Mouse (Mus musculus): ENCODE results near the gene Slc37a1. TPM values are rescaled to one million over a fixed set of nuclear protein-coding genes. Genes with fewer than 3 reads are reported as not detected.
"Not testable (repeated sequence)": the region's sequence is repeated elsewhere in the genome, so short reads cannot be mapped to it uniquely, and the experiment has no call there.

Gene Slc37a1
- total and polyA plus RNA-seq, 3 experiments = 7.3 to 19.7 (median 9.1) TPM

DNA sequence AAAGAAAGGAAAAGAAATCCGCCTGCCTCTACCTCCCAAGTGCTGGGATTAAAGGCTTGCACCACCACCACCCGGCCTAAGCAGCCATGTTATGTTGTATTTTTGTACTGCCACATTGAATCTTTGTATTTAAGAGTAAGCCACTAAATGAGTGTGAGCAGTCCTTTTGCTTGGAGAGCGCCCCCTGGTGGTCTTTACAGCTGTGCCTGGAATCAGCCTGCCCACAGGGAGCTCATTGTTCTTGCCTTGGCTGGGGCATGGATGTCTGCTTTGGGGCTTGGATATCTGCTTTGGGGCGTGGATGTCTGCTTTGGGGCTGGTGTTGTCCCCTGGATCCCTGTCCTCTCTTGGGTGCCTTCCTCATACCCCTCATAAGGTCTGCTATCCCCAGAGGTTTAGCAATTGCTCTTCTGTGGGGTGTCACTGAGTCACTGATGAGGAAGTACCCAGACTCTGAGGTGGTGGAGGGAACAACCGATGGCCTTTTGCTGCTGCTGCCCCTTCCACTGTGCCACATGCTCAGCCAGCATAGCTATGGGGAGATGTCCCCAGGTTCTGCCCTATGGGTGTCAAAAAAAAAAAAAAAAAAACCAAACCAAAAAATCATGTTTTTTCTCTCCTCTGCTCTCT is 57.7 kb downstream of the Slc37a1 start:
- intact Hi-C loops (cut with DNase I) = loop anchor here (1.0 to 5.0 kb wide), 2 partner anchors 90 to 207 kb away; no protein-coding TSS in a partner anchor
- TF ChIP-seq CTCF (IDR thresholded peaks at IDR 0.05) (peak; percentile 93), POLR2A (IDR thresholded peaks at IDR 0.05; ENCODE audit: insufficient read depth, low read depth, low read length) (no peak)
- Histone ChIP-seq H3K27ac (no peak overlapping the region), H3K36me3 (ENCODE audit: control insufficient read depth, insufficient read depth, low read length) (no peaks in the 10 kb centered on the region), H3K9ac (ENCODE audit: low read depth, low read length) (no peak overlapping the region), H3K4me3 (no peak overlapping the region), H3K79me2 (replicated peaks; ENCODE audit: control insufficient read depth, insufficient read depth, low read length) (no peaks in the 10 kb centered on the region), H3K4me1 (ENCODE audit: control insufficient read depth, insufficient read depth, low read length) (no peaks in the 10 kb centered on the region), H3K27me3 (ENCODE audit: control insufficient read depth, insufficient read depth, low read length) (no peaks in the 10 kb centered on the region)
- peak; percentile 62 to 78 for DNase-seq
- WGBS = 37% methylated on average over 5 of the region's 5 CpGs

DNA sequence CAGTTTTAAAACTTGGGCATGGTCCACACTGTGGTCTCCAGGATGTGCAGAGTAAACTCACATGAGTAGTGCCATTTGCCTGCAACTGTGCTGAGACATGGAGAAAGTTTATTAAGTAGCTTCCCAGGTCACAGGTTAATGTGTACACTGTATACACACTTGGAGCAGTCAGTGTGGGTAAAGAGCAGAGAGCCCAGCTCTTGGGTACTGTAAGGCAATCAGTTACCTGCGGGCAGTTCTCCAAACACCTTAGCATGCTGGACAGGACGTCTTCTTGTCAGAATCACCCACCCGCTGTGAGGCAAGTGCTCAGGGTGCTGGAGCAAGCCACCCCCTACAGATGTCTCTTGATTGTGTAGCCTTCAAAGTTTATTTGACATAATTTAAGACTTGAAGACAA is 58.2 kb downstream of the Slc37a1 start:
- TF ChIP-seq EP300 (IDR thresholded peaks at IDR 0.05; ENCODE audit: insufficient read depth, low read depth, low read length) = no peak
- TF ChIP-seq POLR2A (IDR thresholded peaks at IDR 0.05; ENCODE audit: insufficient read depth, low read depth, low read length) = no peak
- TF ChIP-seq CTCF (IDR thresholded peaks at IDR 0.05) = no peak
- Histone ChIP-seq H3K79me2 (replicated peaks; ENCODE audit: control insufficient read depth, insufficient read depth, low read length) (no peaks in the 10 kb centered on the region), H3K27ac (no peak overlapping the region), H3K4me1 (ENCODE audit: control insufficient read depth, insufficient read depth, low read length) (no peaks in the 10 kb centered on the region), H3K4me3 (no peak overlapping the region), H3K27me3 (ENCODE audit: control insufficient read depth, insufficient read depth, low read length) (no peaks in the 10 kb centered on the region), H3K36me3 (ENCODE audit: control insufficient read depth, insufficient read depth, low read length) (no peaks in the 10 kb centered on the region), H3K9ac (ENCODE audit: low read depth, low read length) (no peak overlapping the region)
- no peak for DNase-seq
- intact Hi-C loops (cut with DNase I) = loop anchor here (1.0 to 5.0 kb wide), 2 partner anchors 91 to 208 kb away; no protein-coding TSS in a partner anchor
- 90% methylated on average over 3 of the region's 3 CpGs for WGBS

DNA sequence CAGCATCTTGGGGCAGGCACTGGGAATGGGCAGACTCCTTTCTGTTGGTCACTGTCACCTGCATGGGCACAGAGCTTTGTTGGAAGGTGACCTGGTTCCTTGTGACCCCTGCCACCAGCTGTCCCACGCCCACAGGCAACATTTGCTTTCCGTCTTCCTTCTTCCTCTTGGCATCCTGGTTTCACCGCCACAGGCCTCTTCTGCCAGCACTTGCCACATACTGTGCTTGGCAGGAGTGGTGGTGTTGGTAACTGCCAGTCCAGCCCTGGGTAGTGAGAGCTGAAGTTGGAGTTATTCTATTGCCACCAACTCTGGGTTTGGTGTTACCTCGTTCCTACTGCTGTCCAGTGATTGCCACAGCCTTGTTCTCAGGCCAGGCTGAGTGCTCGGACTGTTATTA is 61.5 kb downstream of the Slc37a1 start:
- H3K9ac ChIP-seq (ENCODE audit: low read depth, low read length) = no peak overlapping the region
- no peaks in the 10 kb centered on the region for H3K36me3 ChIP-seq (ENCODE audit: control insufficient read depth, insufficient read depth, low read length)
- no peak for TF ChIP-seq POLR2A (IDR thresholded peaks at IDR 0.05; ENCODE audit: insufficient read depth, low read depth, low read length)
- TF ChIP-seq EP300 (IDR thresholded peaks at IDR 0.05; ENCODE audit: insufficient read depth, low read depth, low read length) = no peak
- TF ChIP-seq CTCF (IDR thresholded peaks at IDR 0.05) = no peak
- no peaks in the 10 kb centered on the region for H3K79me2 ChIP-seq (replicated peaks; ENCODE audit: control insufficient read depth, insufficient read depth, low read length)
- intact Hi-C loops (cut with DNase I) = no loop called here
- DNase-seq = no peak
- 82% methylated on average over 5 of the region's 5 CpGs for WGBS
- no peak overlapping the region for H3K27ac ChIP-seq
- H3K27me3 ChIP-seq (ENCODE audit: control insufficient read depth, insufficient read depth, low read length) = no peaks in the 10 kb centered on the region
- H3K4me3 ChIP-seq = no peak overlapping the region
- no peaks in the 10 kb centered on the region for H3K4me1 ChIP-seq (ENCODE audit: control insufficient read depth, insufficient read depth, low read length)

DNA sequence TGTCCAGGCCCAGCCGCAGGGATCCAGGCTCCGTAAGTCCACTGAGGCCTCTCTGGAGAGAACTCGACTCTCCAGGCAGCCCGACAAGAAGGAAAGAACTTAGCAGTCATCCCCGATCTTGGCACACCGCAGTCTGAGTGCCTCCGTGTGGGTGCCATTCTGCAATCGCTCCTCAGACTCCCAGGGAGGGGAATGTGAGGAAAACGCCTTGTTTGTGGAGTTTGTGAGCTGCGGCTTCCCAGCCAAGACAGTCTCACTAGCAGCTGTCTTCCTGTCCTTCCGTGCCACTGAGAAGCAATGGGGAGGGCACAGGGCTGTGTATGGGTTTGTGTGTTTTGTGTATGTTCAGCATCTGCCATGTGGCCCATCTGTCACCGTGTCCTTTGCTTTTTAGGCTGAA is 62.8 kb downstream of the Slc37a1 start:
- DNase-seq = no peak
- no peaks in the 10 kb centered on the region for H3K79me2 ChIP-seq (replicated peaks; ENCODE audit: control insufficient read depth, insufficient read depth, low read length)
- TF ChIP-seq POLR2A (IDR thresholded peaks at IDR 0.05; ENCODE audit: insufficient read depth, low read depth, low read length) (no peak), EP300 (IDR thresholded peaks at IDR 0.05; ENCODE audit: insufficient read depth, low read depth, low read length) (no peak), CTCF (IDR thresholded peaks at IDR 0.05) (no peak)
- no peaks in the 10 kb centered on the region for H3K4me1 ChIP-seq (ENCODE audit: control insufficient read depth, insufficient read depth, low read length)
- H3K4me3 ChIP-seq = no peak overlapping the region
- H3K9ac ChIP-seq (ENCODE audit: low read depth, low read length) = no peak overlapping the region
- no peaks in the 10 kb centered on the region for H3K27me3 ChIP-seq (ENCODE audit: control insufficient read depth, insufficient read depth, low read length)
- H3K27ac ChIP-seq = no peak overlapping the region
- H3K36me3 ChIP-seq (ENCODE audit: control insufficient read depth, insufficient read depth, low read length) = no peaks in the 10 kb centered on the region
- 79% methylated on average over 12 of the region's 12 CpGs for WGBS
- intact Hi-C loops (cut with DNase I) = no loop called here

DNA sequence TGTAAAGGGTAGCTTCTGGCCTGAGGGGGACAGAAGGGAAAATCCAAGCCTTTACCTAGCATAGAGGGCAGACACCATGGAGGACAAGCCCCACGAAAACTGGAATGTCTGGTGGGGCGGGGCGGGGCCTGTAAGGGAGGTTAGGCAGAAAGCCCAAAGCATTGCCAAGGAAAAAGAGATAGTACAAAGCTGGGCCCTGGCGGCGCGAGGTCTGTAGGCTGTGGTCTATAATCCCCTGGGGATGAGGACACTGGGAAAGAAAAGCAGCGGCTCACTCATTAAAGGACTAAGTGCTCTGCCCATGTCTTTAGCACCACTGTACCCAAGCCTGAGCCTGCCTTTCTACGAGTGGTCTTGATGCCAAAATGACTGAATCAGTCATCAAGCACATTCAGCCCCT is 65.4 kb downstream of the Slc37a1 start:
- no peaks in the 10 kb centered on the region for H3K27me3 ChIP-seq (ENCODE audit: control insufficient read depth, insufficient read depth, low read length)
- H3K9ac ChIP-seq (ENCODE audit: low read depth, low read length) = no peak overlapping the region
- WGBS = 33% methylated on average over 8 of the region's 8 CpGs
- intact Hi-C loops (cut with DNase I) = no loop called here
- no peaks in the 10 kb centered on the region for H3K79me2 ChIP-seq (replicated peaks; ENCODE audit: control insufficient read depth, insufficient read depth, low read length)
- no peak for DNase-seq
- H3K27ac ChIP-seq = no peak overlapping the region
- TF ChIP-seq CTCF (IDR thresholded peaks at IDR 0.05) = no peak
- no peak for TF ChIP-seq EP300 (IDR thresholded peaks at IDR 0.05; ENCODE audit: insufficient read depth, low read depth, low read length)
- no peak for TF ChIP-seq POLR2A (IDR thresholded peaks at IDR 0.05; ENCODE audit: insufficient read depth, low read depth, low read length)
- no peaks in the 10 kb centered on the region for H3K4me1 ChIP-seq (ENCODE audit: control insufficient read depth, insufficient read depth, low read length)
- H3K4me3 ChIP-seq = no peak overlapping the region
- H3K36me3 ChIP-seq (ENCODE audit: control insufficient read depth, insufficient read depth, low read length) = no peaks in the 10 kb centered on the region

DNA sequence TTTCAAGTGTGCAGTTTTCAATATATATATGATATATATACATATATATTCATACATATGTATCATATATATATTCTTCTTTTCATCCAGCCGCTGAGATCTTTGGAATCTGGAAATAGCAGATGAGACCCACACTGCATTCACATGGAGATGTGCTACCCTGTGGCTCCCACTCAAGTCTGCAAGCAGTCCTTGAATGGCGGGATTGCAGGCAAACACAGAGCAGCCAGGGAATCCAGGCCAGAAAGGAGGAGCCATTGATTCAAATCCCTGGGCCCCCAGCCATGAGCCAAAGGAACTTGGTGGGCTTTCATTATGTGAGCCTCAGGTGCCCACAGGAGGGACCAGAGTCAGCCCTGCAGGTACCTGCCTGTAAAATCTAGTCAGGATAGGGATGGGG is 66.7 kb downstream of the Slc37a1 start:
- no peaks in the 10 kb centered on the region for H3K36me3 ChIP-seq (ENCODE audit: control insufficient read depth, insufficient read depth, low read length)
- H3K27ac ChIP-seq = no peak overlapping the region
- no peak overlapping the region for H3K9ac ChIP-seq (ENCODE audit: low read depth, low read length)
- WGBS = 76% methylated on average over 2 of the region's 2 CpGs
- no peaks in the 10 kb centered on the region for H3K27me3 ChIP-seq (ENCODE audit: control insufficient read depth, insufficient read depth, low read length)
- no peak overlapping the region for H3K4me3 ChIP-seq
- intact Hi-C loops (cut with DNase I) = no loop called here
- no peak for DNase-seq
- no peaks in the 10 kb centered on the region for H3K4me1 ChIP-seq (ENCODE audit: control insufficient read depth, insufficient read depth, low read length)
- TF ChIP-seq CTCF (IDR thresholded peaks at IDR 0.05) (no peak), POLR2A (IDR thresholded peaks at IDR 0.05; ENCODE audit: insufficient read depth, low read depth, low read length) (no peak), EP300 (IDR thresholded peaks at IDR 0.05; ENCODE audit: insufficient read depth, low read depth, low read length) (no peak)
- no peaks in the 10 kb centered on the region for H3K79me2 ChIP-seq (replicated peaks; ENCODE audit: control insufficient read depth, insufficient read depth, low read length)

DNA sequence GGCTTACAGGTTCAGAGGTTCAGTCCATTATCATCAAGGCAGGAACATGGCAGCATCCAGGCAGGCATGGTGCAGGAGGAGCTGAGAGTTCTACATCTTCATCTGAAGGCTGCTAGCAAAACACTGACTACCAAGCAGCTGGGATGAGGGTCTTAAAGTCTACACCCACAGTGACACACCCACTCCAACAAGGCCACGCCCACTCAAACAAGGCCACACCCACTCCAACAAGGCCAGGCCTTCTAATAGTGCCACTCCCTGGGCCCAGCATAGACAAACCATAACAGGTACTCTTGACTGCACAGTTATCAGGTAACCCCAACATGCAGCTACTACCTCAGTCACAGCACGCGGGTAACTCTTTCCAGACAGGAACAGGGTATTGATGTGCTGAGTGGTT is 68.1 kb downstream of the Slc37a1 start:
- H3K27ac ChIP-seq; H3K79me2 ChIP-seq (replicated peaks; ENCODE audit: control insufficient read depth, insufficient read depth, low read length); H3K4me1 ChIP-seq (ENCODE audit: control insufficient read depth, insufficient read depth, low read length); DNase-seq; H3K36me3 ChIP-seq (ENCODE audit: control insufficient read depth, insufficient read depth, low read length); H3K9ac ChIP-seq (ENCODE audit: low read depth, low read length); intact Hi-C loops (cut with DNase I); H3K4me3 ChIP-seq; H3K27me3 ChIP-seq (ENCODE audit: control insufficient read depth, insufficient read depth, low read length): not testable (repeated sequence)
- WGBS = 65% methylated on average over 3 of the region's 3 CpGs
